Mouse (Mus musculus): ENCODE data around the gene Usp21. TPM values are rescaled to one million over a fixed set of nuclear protein-coding genes. Genes with fewer than 3 reads are reported as not detected.

Gene Usp21
- polyA plus RNA-seq, 1 experiment, result 51.2 TPM

- H3K4me1 ChIP-seq (ENCODE audit: control insufficient read depth, insufficient read depth, low read length), result peaks cover 8% of the 10 kb centered on the region
- no peaks in the 10 kb centered on the region for H3K27me3 ChIP-seq (ENCODE audit: control insufficient read depth, insufficient read depth, low read length, poor library complexity, severe bottlenecking)
- H3K27ac ChIP-seq (ENCODE audit: insufficient read depth, low read length), result no peak within 1 kb of the TSS; the same call in 1 of the 2 replicates
- H3K9me3 ChIP-seq (replicated peaks; ENCODE audit: control insufficient read depth, insufficient read depth, low read length, poor library complexity, severe bottlenecking), result no peaks in the 10 kb centered on the region
- H3K9ac ChIP-seq (ENCODE audit: low read depth, poor library complexity, severe bottlenecking), result peak within 1 kb of the TSS; percentile 37
- H3K4me3 ChIP-seq (ENCODE audit: low read depth, low read length), result peak within 1 kb of the TSS; percentile 62
- no peak for TF ChIP-seq CTCF (IDR thresholded peaks at IDR 0.05; ENCODE audit: low read depth, low read length)
- H3K36me3 ChIP-seq (ENCODE audit: control insufficient read depth, insufficient read depth, low read length, poor library complexity, severe bottlenecking), result peaks cover 4% of the 10 kb centered on the region; the same call in 1 of the 2 replicates
Measured at GRCm38 (mm10) chr1:171249913-171250600, 37.7 kb downstream of the Usp21 start, which contains the start of gene Adamts4. TSS of gene Adamts4 (plus strand) at chr1:171250421.

GRCm38 (mm10) chr1:171248386-171249226 is 39.2 kb downstream of the Usp21 start:
- H3K9ac ChIP-seq (ENCODE audit: low read depth, poor library complexity, severe bottlenecking), result no peak overlapping the region

DNA sequence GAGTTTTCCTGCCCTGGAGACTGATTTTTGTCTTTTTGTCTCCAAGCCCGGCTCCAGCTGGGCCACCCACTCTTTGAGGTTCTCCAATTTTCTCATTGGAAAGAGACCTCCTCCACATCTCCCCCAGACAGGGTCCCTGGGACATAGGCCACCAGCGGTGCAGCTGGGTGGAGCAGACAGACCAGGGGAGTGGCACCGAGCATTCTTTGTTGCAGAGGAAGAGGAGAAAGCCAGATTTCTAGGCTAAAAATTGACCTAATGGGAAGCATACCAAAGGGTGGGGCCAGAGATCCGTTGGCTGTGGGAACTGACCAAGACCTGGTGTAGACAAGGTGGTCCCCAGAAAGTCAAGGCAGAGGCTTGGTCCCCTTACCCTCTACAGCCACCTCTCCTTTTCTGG is 39.9 kb downstream of the Usp21 start:
- Histone ChIP-seq H3K27me3 (ENCODE audit: control insufficient read depth, insufficient read depth, low read length, poor library complexity, severe bottlenecking) (no peaks in the 10 kb centered on the region), H3K9me3 (replicated peaks; ENCODE audit: control insufficient read depth, insufficient read depth, low read length, poor library complexity, severe bottlenecking) (no peaks in the 10 kb centered on the region), H3K9ac (ENCODE audit: low read depth, poor library complexity, severe bottlenecking) (peak overlapping the region; percentile 52; the same call in 1 of the 2 replicates), H3K4me3 (ENCODE audit: low read depth, low read length) (peak overlapping the region; percentile 77; the same call in 1 of the 2 replicates), H3K36me3 (ENCODE audit: control insufficient read depth, insufficient read depth, low read length, poor library complexity, severe bottlenecking) (peaks cover 14% of the 10 kb centered on the region), H3K27ac (ENCODE audit: insufficient read depth, low read length) (peak overlapping the region; percentile 92), H3K4me1 (ENCODE audit: control insufficient read depth, insufficient read depth, low read length) (peaks cover 10% of the 10 kb centered on the region)
- TF ChIP-seq POLR2A (IDR thresholded peaks at IDR 0.05; ENCODE audit: insufficient read depth, low read length) (no peak), CTCF (IDR thresholded peaks at IDR 0.05; ENCODE audit: low read depth, low read length) (no peak), EP300 (IDR thresholded peaks at IDR 0.05; ENCODE audit: insufficient read depth, low read depth, low read length) (no peak)

More at GRCm38 (mm10) chr1:171248386-171249226, 39.2 kb downstream of the Usp21 start:
- H3K4me1 ChIP-seq (ENCODE audit: control insufficient read depth, insufficient read depth, low read length), result peaks cover 8% of the 10 kb centered on the region
- H3K27ac ChIP-seq (ENCODE audit: insufficient read depth, low read length), result peak overlapping the region; percentile 92
- no peaks in the 10 kb centered on the region for H3K9me3 ChIP-seq (replicated peaks; ENCODE audit: control insufficient read depth, insufficient read depth, low read length, poor library complexity, severe bottlenecking)
- no peak overlapping the region for H3K4me3 ChIP-seq (ENCODE audit: low read depth, low read length)
- no peaks in the 10 kb centered on the region for H3K27me3 ChIP-seq (ENCODE audit: control insufficient read depth, insufficient read depth, low read length, poor library complexity, severe bottlenecking)
- TF ChIP-seq POLR2A (IDR thresholded peaks at IDR 0.05; ENCODE audit: insufficient read depth, low read length), result no peak
- TF ChIP-seq CTCF (IDR thresholded peaks at IDR 0.05; ENCODE audit: low read depth, low read length), result no peak
- no peak for TF ChIP-seq EP300 (IDR thresholded peaks at IDR 0.05; ENCODE audit: insufficient read depth, low read depth, low read length)
- H3K36me3 ChIP-seq (ENCODE audit: control insufficient read depth, insufficient read depth, low read length, poor library complexity, severe bottlenecking), result peaks cover 13% of the 10 kb centered on the region

DNA sequence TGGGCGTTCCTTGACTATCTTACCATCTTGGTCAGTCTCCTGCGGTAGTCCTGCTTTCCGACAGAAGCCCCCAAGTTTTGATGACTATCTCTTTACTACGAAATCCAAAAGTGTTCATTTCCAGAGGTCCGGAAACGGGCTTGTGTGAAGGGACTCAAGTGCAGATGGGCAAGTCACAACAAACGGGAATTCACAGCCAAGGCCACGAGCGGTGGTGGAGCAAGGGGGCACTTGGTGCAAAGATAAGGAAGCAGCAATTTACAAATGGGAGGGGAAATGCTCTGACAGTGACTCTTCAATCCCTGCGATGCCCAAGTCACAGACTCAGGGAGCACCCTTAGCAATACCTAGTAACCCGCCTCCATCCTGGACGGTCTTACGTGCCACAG is 40.3 kb downstream of the Usp21 start:
- Histone ChIP-seq H3K4me1 (ENCODE audit: control insufficient read depth, insufficient read depth, low read length) (peaks cover 10% of the 10 kb centered on the region), H3K9me3 (replicated peaks; ENCODE audit: control insufficient read depth, insufficient read depth, low read length, poor library complexity, severe bottlenecking) (no peaks in the 10 kb centered on the region), H3K36me3 (ENCODE audit: control insufficient read depth, insufficient read depth, low read length, poor library complexity, severe bottlenecking) (peaks cover 17% of the 10 kb centered on the region), H3K27ac (ENCODE audit: insufficient read depth, low read length) (peak overlapping the region; percentile 92), H3K9ac (ENCODE audit: low read depth, poor library complexity, severe bottlenecking) (peak overlapping the region; percentile 52), H3K4me3 (ENCODE audit: low read depth, low read length) (peak overlapping the region; percentile 77), H3K27me3 (ENCODE audit: control insufficient read depth, insufficient read depth, low read length, poor library complexity, severe bottlenecking) (no peaks in the 10 kb centered on the region)
- TF ChIP-seq EP300 (IDR thresholded peaks at IDR 0.05; ENCODE audit: insufficient read depth, low read depth, low read length) (no peak), CTCF (IDR thresholded peaks at IDR 0.05; ENCODE audit: low read depth, low read length) (no peak), POLR2A (IDR thresholded peaks at IDR 0.05; ENCODE audit: insufficient read depth, low read length) (no peak)

- peaks cover 10% of the 10 kb centered on the region for H3K4me1 ChIP-seq (ENCODE audit: control insufficient read depth, insufficient read depth, low read length)
- H3K9ac ChIP-seq (ENCODE audit: low read depth, poor library complexity, severe bottlenecking), result peak overlapping the region; percentile 70
- H3K27ac ChIP-seq (ENCODE audit: insufficient read depth, low read length), result peak overlapping the region; percentile 92
- H3K36me3 ChIP-seq (ENCODE audit: control insufficient read depth, insufficient read depth, low read length, poor library complexity, severe bottlenecking), result peaks cover 17% of the 10 kb centered on the region
- H3K4me3 ChIP-seq (ENCODE audit: low read depth, low read length), result peak overlapping the region; percentile 95
- no peak for TF ChIP-seq POLR2A (IDR thresholded peaks at IDR 0.05; ENCODE audit: insufficient read depth, low read length)
- peak; percentile 63 for TF ChIP-seq CTCF (IDR thresholded peaks at IDR 0.05; ENCODE audit: low read depth, low read length)
- TF ChIP-seq EP300 (IDR thresholded peaks at IDR 0.05; ENCODE audit: insufficient read depth, low read depth, low read length), result no peak
- no peaks in the 10 kb centered on the region for H3K9me3 ChIP-seq (replicated peaks; ENCODE audit: control insufficient read depth, insufficient read depth, low read length, poor library complexity, severe bottlenecking)
- no peaks in the 10 kb centered on the region for H3K27me3 ChIP-seq (ENCODE audit: control insufficient read depth, insufficient read depth, low read length, poor library complexity, severe bottlenecking)
Measured at GRCm38 (mm10) chr1:171246709-171247452, 40.9 kb downstream of the Usp21 start.
